Mouse (Mus musculus) limb, embryonic 10.5 days (tissue): ENCODE data around the gene Tbxa2r. TPM values are rescaled to one million over a fixed set of nuclear protein-coding genes. Genes with fewer than 3 reads are reported as not detected.

ENCODE experiments used
- DNase-seq: peaks from one replicate; pipeline ENCODE4 v3.0.0-alpha.2; 2017; ENCODE audit warnings: low spot score
- H3K27ac ChIP-seq: fragments of 300-500 bp; sonication (generic); 2 replicates; pipeline ENCODE4 v1.5.1; 2016; ENCODE audit warnings: mild to moderate bottlenecking
- H3K27me3 ChIP-seq: fragments of 300-500 bp; sonication (generic); 2 replicates; pipeline ENCODE4 v1.6.1; 2016; ENCODE audit warnings: low read depth, mild to moderate bottlenecking; ENCODE audit not compliant: poor library complexity, severe bottlenecking
- H3K36me3 ChIP-seq: fragments of 300-500 bp; sonication (generic); 2 replicates; pipeline ENCODE4 v1.6.1; 2016; ENCODE audit warnings: mild to moderate bottlenecking, moderate library complexity
- H3K4me1 ChIP-seq: fragments of 300-500 bp; sonication (generic); 2 replicates; pipeline ENCODE4 v1.6.1; 2016
- H3K4me3 ChIP-seq: fragments of 300-500 bp; sonication (generic); 2 replicates; pipeline ENCODE4 v1.5.1; 2016; ENCODE audit warnings: mild to moderate bottlenecking, moderate library complexity
- H3K9me3 ChIP-seq: fragments of 300-500 bp; sonication (generic); replicated peaks from 2 replicates; pipeline ENCODE4 v1.6.1; 2016; ENCODE audit warnings: mild to moderate bottlenecking
- WGBS: fragments of 180-500 bp; shearing (Covaris S2); methylation state at CpG from one replicate; pipeline ENCODE4 v1.1.7; 2016; 5-methylcytosine and 5-hydroxymethylcytosine counted together
- polyA plus RNA-seq: library from polyadenylated mRNA; unstranded; fragments of >200 nt; fragmentation: Nextera tagmentation; extraction: Ambion mirVana; gene quantifications from 2 replicates; pipeline ENCODE4 v1.2.1, GENCODE M21; 2016

Tbxa2r gene
- polyA plus RNA-seq, 1 experiment from 2014 or later, result 3.2 TPM

GRCm38 (mm10) chr10:81327959-81328358, 572 bp upstream of the Tbxa2r start:
- Histone ChIP-seq H3K9me3 (no peaks in the 10 kb centered on the region), H3K4me3 (no peak overlapping the region), H3K27me3 (peaks cover 17% of the 10 kb centered on the region), H3K4me1 (peaks cover 51% of the 10 kb centered on the region), H3K27ac (peak overlapping the region; percentile 37), H3K36me3 (peaks cover 66% of the 10 kb centered on the region)
- WGBS, result 6% methylated on average over 2 of the region's 2 CpGs
- no peak for DNase-seq

- Histone ChIP-seq H3K27me3 (peaks cover 23% of the 10 kb centered on the region), H3K36me3 (peaks cover 53% of the 10 kb centered on the region), H3K4me1 (peaks cover 52% of the 10 kb centered on the region), H3K4me3 (0 out of 2 replicates have a peak overlapping the region, but pooled peaks have one; percentile 11), H3K27ac (peak overlapping the region; percentile 64), H3K9me3 (no peaks in the 10 kb centered on the region)
- WGBS, result 69% methylated on average over 10 of the region's 10 CpGs
- DNase-seq, result no peak
Measured at GRCm38 (mm10) chr10:81329194-81329975, 854 bp downstream of the Tbxa2r start.

- H3K4me3 ChIP-seq, result 0 out of 2 replicates have a peak overlapping the region, but pooled peaks have one; percentile 11
- H3K9me3 ChIP-seq, result no peaks in the 10 kb centered on the region
- peaks cover 23% of the 10 kb centered on the region for H3K27me3 ChIP-seq
- 70% methylated on average over 4 of the region's 4 CpGs for WGBS
- DNase-seq, result no peak
- peaks cover 58% of the 10 kb centered on the region for H3K4me1 ChIP-seq
- H3K27ac ChIP-seq, result peak overlapping the region; percentile 64
- H3K36me3 ChIP-seq, result peaks cover 47% of the 10 kb centered on the region
Measured at GRCm38 (mm10) chr10:81330007-81330406, 1.5 kb downstream of the Tbxa2r start.

- H3K9me3 ChIP-seq, result no peaks in the 10 kb centered on the region
- WGBS, result 15% methylated on average over 29 of the region's 29 CpGs
- H3K36me3 ChIP-seq, result peaks cover 24% of the 10 kb centered on the region
- peak overlapping the region; percentile 32 for H3K4me3 ChIP-seq
- H3K27me3 ChIP-seq, result peaks cover 33% of the 10 kb centered on the region
- DNase-seq, result no peak
- H3K4me1 ChIP-seq, result peaks cover 63% of the 10 kb centered on the region
- H3K27ac ChIP-seq, result peak overlapping the region; percentile 75
Measured at GRCm38 (mm10) chr10:81332277-81332676, 3.7 kb downstream of the Tbxa2r start.

GRCm38 (mm10) chr10:81334324-81334723, 5.8 kb downstream of the Tbxa2r start:
- Histone ChIP-seq H3K4me1 (peaks cover 45% of the 10 kb centered on the region), H3K27ac (0 out of 2 replicates have a peak overlapping the region, but pooled peaks have one; percentile 86), H3K4me3 (no peak overlapping the region), H3K27me3 (peaks cover 49% of the 10 kb centered on the region), H3K9me3 (no peaks in the 10 kb centered on the region), H3K36me3 (peaks cover 10% of the 10 kb centered on the region; the same call in 1 of the 2 replicates)
- WGBS, result 73% methylated on average over 11 of the region's 11 CpGs
- no peak for DNase-seq

GRCm38 (mm10) chr10:81335393-81336340, 7.1 kb downstream of the Tbxa2r start:
- no peak for DNase-seq

GRCm38 (mm10) chr10:81336558-81336957, 8.0 kb downstream of the Tbxa2r start:
- Histone ChIP-seq H3K4me1 (peaks cover 44% of the 10 kb centered on the region), H3K36me3 (peaks cover 5% of the 10 kb centered on the region; the same call in 1 of the 2 replicates), H3K27ac (peak overlapping the region; percentile 86), H3K9me3 (no peaks in the 10 kb centered on the region), H3K27me3 (peaks cover 64% of the 10 kb centered on the region), H3K4me3 (0 out of 2 replicates have a peak overlapping the region, but pooled peaks have one; percentile 23)
- DNase-seq, result no peak
- WGBS, result 85% methylated on average over 4 of the region's 4 CpGs

More at GRCm38 (mm10) chr10:81335393-81336340, 7.1 kb downstream of the Tbxa2r start:
- peak overlapping the region; percentile 23 for H3K4me3 ChIP-seq
- peak overlapping the region; percentile 86 for H3K27ac ChIP-seq
- peaks cover 37% of the 10 kb centered on the region for H3K4me1 ChIP-seq
- 31% methylated on average over 19 of the region's 19 CpGs for WGBS
- H3K27me3 ChIP-seq, result peaks cover 58% of the 10 kb centered on the region
- H3K36me3 ChIP-seq, result peaks cover 5% of the 10 kb centered on the region; the same call in 1 of the 2 replicates
- H3K9me3 ChIP-seq, result no peaks in the 10 kb centered on the region

- H3K4me1 ChIP-seq, result peaks cover 29% of the 10 kb centered on the region
- peaks cover 79% of the 10 kb centered on the region for H3K27me3 ChIP-seq
- H3K4me3 ChIP-seq, result no peak overlapping the region
- DNase-seq, result no peak
- H3K36me3 ChIP-seq, result peaks cover 7% of the 10 kb centered on the region
- 41% methylated on average over 17 of the region's 17 CpGs for WGBS
- H3K27ac ChIP-seq, result no peak overlapping the region
- no peaks in the 10 kb centered on the region for H3K9me3 ChIP-seq
Measured at GRCm38 (mm10) chr10:81340551-81341332, 12.2 kb downstream of the Tbxa2r start.

GRCm38 (mm10) chr10:81341333-81341949, 12.9 kb downstream of the Tbxa2r start:
- peak; percentile 87 for DNase-seq
- no peaks in the 10 kb centered on the region for H3K9me3 ChIP-seq
- H3K27ac ChIP-seq, result no peak overlapping the region
- 34% methylated on average over 16 of the region's 16 CpGs for WGBS
- H3K4me3 ChIP-seq, result no peak overlapping the region
- peaks cover 12% of the 10 kb centered on the region for H3K36me3 ChIP-seq
- H3K4me1 ChIP-seq, result peaks cover 28% of the 10 kb centered on the region
- peaks cover 85% of the 10 kb centered on the region for H3K27me3 ChIP-seq

- Histone ChIP-seq H3K4me1 (peaks cover 41% of the 10 kb centered on the region), H3K4me3 (peak within 1 kb of the TSS; percentile 54), H3K9me3 (no peaks in the 10 kb centered on the region), H3K36me3 (peaks cover 20% of the 10 kb centered on the region), H3K27ac (peak within 1 kb of the TSS; percentile 58; the same call in 1 of the 2 replicates), H3K27me3 (peaks cover 87% of the 10 kb centered on the region)
- 7% methylated on average over 67 of the region's 67 CpGs for WGBS
- DNase-seq, result no peak
Measured at GRCm38 (mm10) chr10:81342686-81343505, 14.4 kb downstream of the Tbxa2r start, which contains the start of gene Gipc3. TSS of gene Gipc3 (minus strand) at chr10:81343266.
